Mouse (Mus musculus) kidney, postnatal 25 days (tissue): ENCODE results near the gene Adam20.
"Not testable (repeated sequence)": the region's sequence is repeated elsewhere in the genome, so short reads cannot be mapped to it uniquely, and the experiment has no call there.

Experiments used
- DNase-seq, 2 experiments: peaks; one replicate each; pipeline ENCODE4 v3.0.0; 2021; ENCODE audit warnings: mixed read lengths in 2 of 2

Adam20 gene

GRCm38 (mm10) chr8:40792973-40793372 lies at the start of gene Adam20:
Gene Adam20, plus strand, starts transcription at chr8:40793273.
- DNase-seq, result not testable (repeated sequence)

GRCm38 (mm10) chr8:40751908-40752307 lies 41.2 kb upstream of the Adam20 start, which contains the start of gene Adam25:
Gene Adam25, plus strand, starts transcription at chr8:40752208.
- not testable (repeated sequence) for DNase-seq

- no peak for DNase-seq
Observed at GRCm38 (mm10) chr8:40783320-40783719, 9.8 kb upstream of the Adam20 start.

GRCm38 (mm10) chr8:40803379-40804079 lies 10.5 kb downstream of the Adam20 start:
- DNase-seq, result no peak
